Mouse (Mus musculus): ENCODE measurements around the gene Iba57. TPM values are rescaled to one million over a fixed set of nuclear protein-coding genes. Genes with fewer than 3 reads are reported as not detected.
"Not testable (repeated sequence)": the region's sequence is repeated elsewhere in the genome, so short reads cannot be mapped to it uniquely, and the experiment has no call there.

The Iba57 gene
- total RNA-seq (2021), result 10 to 100 TPM; 19.6 to 19.8 TPM
- long read RNA-seq, experiment 1, full-length matches to known transcripts, result 11 of 35 reads
- long read RNA-seq, experiment 1, partial matches to known transcripts, result 21 of 35 reads
- long read RNA-seq, experiment 1, other reads (novel, unspliced or antisense), result 3 of 35 reads
- long read RNA-seq, experiment 2, full-length matches to known transcripts, result 3 of 8 reads
- long read RNA-seq, experiment 2, partial matches to known transcripts, result 1 of 8 reads
- long read RNA-seq, experiment 2, other reads (novel, unspliced or antisense), result 4 of 8 reads

DNA sequence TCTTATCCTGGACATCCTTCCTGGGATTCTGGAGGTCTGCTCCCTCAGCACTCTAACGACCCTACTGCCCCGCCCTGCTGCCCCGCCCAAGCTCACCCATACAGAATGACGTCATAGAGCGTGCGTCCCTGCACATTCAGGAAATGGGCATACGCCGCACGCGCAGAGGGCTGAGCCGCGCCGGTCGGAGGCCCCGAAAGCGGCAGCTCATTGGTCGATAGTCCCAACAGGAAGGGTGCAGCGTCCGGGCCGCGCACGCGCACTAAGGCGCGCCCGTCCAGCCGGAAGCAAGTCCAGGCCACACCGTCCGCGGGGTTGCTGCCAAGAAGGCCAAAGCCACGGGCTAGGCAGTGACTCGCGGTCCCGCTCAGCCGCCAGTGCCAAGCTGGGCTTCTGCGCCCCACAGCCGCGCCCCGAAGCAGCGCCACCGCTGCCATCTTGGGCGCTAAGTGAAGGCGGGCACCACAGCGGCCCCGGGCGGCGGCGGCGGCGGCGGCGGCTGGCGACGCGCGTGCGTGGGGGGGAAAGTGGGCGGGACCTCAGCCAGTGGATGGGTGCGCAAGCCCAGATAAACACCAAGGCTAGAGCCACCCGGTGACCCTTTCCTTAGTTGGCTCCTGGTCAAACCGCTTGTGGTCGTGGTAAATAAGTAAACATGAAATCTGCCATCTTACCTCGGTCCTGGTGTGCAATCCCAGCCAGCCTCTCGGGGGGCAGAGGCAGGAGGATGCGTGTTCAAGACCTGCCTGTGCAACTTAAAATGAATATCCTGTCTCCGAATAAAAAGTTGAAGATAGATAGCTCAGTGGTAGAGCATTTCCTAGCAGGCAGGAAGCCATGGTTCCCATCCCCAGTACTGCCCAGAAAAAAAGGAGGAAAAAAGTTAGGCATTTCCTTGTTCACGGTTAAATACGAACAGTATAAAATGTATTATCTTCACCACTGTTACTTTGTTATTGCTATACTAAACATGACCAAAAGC lies at the start of gene Iba57:
Iba57 (minus strand) TSS at position 485 of the 982 bp plus-strand sequence.
- DNase-seq, result peak; percentile 97

DNA sequence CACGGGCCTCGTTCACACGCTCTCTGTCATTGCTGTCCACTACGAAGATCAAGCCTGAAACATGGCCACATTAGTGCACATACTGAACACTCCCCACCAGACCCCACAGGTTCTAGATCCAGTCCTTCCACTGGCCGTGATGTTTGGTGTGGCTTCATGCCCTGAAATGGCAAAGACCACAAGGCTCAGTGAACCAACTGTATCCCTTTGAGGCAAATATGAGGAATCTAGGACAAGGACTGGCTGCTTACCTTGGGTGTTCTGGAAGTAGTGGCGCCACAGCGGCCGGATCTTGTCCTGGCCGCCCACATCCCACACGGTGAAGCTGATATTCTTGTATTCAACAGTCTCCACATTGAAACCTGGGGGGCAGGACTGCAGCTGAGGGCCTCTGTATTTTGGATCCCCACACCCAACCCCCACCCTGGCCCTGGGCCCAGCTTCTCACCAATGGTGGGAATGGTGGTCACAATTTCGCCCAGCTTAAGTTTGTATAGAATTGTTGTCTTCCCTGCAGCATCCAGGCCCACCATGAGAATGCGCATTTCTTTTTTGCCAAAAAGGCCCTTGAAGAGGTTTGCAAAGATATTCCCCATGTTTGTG lies 49.5 kb upstream of the Iba57 start:
- DNase-seq, result no peak

DNA sequence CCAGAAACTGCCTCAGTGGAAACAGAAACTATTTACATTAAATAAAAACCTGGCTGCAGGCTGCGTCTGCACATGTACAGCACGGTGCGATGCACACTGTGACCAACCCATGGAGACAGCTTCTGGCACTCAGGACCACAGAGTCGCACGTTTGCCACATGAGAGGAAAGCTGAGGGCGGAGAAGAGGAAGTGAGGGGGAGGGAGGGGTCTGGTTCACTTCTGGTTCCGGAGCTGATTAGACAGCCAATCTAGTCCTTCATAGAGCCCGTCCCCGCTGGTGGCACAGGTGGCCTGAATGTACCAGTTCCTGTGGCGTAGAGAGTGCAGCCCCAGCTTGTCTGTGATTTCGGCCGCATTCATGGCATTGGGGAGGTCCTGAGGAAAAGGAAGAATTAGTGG lies 48.8 kb upstream of the Iba57 start:
- not testable (repeated sequence) for DNase-seq

DNA sequence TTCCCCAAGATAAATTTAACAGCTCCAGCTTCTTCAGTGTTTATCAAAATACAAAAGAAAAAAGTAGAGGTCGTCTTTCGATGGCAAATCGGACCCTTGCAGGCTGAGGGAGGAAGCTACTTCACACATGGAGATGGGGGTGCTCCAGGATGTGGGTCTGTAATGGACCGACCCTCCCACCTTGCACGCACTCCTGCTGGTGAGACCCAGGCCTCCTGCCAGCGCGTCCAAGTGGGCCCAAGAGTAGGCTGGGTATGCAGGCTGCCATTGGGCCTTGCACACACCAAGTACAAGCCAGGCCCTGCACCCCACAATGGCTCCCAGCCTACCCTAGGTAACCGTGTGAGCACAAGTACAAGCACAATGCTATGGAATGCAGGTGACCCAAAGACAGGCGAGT lies 48.0 kb upstream of the Iba57 start:
- DNase-seq, result not testable (repeated sequence)

DNA sequence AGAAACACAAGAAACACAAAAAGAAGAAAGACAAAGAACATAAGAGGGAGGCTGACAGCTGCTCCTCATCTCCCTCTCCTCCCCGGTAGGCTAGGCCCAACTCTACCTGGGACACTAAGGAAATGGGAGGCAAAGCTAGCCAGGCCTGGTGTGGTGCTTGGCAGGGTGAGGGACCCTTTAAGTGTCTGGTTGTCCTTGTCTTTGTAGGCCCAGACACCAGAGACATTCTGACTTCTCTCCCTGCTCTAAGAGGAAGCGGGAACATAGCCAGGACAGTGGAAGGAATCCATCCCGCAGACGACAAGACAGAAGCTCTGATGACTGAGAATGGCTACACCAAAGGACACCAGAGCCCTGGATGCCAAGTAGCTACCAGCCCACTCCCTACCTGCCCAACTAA lies 46.5 kb upstream of the Iba57 start:
- DNase-seq, result no peak

DNA sequence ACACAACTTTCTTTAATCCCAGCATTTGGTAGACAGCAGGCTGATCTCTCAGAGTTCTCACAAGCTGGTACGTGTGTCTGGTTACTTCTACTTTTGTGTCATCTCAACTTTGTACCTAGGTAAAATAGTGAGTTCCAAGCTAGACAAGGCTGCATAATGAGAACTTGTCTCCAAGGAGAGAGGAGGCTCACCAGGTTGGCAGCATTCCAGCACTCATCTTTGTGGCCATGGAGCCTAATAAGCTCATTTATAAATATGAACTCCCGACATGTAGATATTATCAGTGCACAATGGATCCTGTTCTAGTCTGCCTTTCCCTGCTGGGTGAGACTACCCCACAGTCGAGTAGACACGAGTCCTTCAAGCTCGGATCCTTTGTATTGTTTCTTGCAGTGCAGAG lies 46.0 kb upstream of the Iba57 start:
- peak; percentile 50 for DNase-seq

DNA sequence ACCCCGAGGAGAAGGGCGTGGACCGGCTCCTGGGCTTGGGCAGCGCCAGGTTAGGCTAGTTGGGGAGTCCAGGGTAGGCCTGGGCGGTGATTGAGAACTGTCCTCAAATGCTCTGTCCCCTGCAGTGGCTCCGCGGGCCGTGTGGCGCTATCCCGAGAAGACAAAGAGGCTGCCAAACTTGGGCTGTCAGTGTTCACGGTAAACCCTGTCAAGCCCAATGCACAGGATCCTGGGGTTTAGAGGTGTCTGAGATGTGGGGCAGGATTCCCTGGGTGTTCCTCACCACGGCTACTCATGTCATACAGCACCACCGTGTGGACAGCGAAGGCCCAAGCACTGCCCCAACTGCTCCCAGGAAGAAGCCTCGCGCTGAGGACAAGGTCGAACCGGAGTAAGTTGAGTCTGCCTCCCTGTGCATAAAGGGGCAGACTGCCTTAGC lies 45.5 kb upstream of the Iba57 start:
- peak; percentile 82 for DNase-seq

DNA sequence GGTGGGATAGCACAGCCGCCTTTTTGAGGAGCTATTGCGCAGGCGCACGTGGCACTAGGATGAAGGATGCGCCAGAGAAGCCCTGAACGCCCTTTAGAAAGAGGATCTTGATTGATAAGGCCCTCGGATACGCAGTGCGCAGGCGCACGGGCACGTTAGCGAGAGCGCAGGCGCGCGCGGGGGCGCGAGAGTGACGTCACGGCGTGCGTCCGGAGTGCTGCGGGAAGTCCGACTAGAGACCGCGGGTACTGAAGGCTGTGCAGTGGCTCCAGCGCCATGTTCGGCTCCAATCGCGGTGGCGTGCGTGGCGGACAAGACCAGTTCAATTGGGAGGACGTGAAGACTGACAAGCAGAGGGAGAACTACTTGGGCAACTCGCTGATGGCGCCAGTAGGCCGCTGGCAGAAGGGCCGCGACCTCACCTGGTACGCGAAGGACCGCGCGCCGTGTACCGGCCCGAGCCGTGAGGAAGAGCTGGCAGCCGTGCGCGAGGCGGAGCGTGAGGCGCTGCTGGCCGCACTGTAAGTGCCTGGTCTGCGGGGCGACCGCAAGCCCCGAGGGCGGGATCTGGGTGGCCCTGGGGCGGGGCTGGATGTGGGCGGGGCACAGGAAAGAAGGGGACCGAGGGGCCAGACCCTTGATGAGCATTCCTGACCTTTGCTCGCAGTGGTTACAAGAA lies 44.8 kb upstream of the Iba57 start, which contains the start of gene 2310033P09Rik:
2310033P09Rik (plus strand) TSS at position 169 of the 679 bp plus-strand sequence.
- DNase-seq, result peak; percentile 95

DNA sequence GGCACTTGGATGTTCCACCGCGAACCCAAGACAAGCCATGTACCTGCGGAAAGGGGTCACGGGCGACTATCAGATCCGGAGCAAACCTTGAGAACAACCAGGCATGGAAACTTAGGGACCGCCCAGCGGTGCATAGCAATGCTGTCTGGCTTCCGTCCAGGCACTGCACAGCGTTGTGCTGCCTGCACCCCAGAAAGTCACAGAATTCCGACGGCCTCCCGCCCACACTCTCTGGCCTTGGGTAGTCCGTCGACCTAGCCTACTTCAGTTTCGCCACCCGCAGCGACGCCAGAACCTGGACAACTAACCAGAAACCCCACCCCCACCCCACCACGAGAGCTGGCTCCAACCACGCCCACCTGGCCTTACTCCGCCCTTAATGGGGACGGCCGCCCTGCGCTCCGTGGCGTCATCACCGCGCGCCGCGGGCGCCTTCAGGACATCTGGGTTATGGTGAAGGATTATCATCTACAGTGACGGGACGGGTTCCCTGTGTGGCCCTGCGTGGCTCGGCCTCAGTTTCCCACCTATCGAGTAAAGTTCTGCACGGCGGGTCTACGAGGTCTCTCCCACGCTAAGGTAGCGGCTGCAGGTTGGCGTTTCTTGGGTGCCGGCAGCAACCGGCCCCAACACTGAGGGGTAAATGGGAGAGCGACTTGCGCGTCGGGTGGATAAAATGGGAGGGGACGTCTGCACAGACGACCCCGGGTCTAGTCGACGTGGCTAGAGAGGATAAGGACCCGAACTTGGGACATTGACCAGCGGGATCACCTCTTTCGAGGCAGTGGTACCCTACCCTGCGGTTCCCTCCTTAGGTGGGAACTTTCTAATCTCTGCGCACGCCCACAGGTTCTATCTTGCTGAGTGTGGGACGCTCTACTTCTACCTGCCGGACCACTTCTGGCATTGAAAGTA lies 38.8 kb upstream of the Iba57 start, which contains the start of gene Mrpl55:
Mrpl55 (plus strand) TSS at position 406 of the 915 bp plus-strand sequence.
- peak; percentile 97 for DNase-seq

DNA sequence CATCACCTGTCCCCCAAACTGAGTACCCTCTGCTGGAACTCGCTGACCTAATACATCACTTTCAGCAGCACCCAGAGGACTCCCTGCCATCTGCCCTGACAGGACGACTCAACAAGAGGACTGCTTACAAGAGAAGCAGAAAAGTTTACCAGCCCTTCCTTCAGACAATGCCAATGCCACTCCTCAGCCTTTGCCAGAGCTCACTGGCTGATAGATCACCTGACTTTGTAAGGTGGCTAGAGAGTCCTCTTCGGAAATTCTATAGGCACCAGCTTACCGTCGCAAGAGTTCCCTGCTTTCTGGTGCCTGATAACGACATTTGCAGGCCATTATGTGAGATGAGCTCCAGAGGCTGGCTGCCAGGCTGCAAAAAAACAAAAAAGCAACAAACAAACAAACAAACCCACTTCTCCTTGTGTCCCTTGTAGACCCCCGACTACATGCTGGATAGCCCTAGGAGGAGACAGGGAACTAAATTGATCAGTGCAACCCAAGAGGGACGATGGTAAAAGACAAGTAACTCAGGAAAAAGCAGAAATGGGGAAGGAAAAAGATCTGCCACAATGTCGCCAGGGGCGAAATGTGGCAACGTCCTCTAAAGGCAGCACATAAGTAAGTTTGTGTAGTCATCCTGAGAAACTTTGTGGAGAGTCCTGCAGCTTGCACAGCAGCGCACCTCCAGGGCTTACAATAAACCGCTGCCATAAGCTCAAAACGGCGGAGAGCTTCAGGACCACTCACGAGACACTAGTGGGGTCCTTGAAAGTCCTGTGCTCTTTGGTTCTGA lies 37.9 kb upstream of the Iba57 start:
- no peak for DNase-seq

DNA sequence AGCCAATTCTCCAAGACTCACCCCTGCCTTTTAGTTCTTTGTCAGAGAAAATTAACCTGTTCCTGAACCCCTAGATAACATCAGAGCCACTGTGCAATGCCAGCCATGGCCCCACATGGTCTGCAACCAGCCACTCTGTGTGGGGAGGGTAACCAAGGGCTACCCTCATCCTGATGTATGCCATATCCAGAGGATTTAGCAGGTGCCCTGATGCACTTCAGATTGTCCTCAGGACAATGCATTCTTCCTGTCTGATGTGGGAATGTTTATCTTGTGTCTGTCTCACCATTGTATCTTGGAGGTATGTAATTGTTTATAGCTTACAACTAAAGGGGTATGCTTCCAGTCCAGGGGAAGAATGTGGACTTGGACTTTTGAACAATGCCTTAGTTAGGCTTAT lies 32.7 kb upstream of the Iba57 start:
- DNase-seq, result no peak

DNA sequence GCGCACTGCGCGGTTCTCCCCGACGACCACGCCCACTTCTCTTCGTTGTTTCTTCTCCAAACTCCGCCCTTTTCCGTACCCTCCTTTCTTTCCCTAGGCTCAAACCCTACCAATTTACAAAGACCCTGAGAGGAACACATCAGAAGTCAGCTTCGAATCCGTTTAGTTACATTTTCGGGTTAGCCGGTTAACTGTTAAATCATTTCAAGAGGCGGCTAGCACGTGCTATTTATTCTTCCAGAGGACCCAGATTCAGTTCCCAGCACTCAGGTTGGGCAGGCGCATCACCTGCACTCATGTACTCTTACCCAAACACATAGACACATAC lies 28.5 kb upstream of the Iba57 start, which contains the start of gene Guk1:
Guk1 (minus strand) TSS at position 154 of the 328 bp plus-strand sequence.
- no peak for DNase-seq

DNA sequence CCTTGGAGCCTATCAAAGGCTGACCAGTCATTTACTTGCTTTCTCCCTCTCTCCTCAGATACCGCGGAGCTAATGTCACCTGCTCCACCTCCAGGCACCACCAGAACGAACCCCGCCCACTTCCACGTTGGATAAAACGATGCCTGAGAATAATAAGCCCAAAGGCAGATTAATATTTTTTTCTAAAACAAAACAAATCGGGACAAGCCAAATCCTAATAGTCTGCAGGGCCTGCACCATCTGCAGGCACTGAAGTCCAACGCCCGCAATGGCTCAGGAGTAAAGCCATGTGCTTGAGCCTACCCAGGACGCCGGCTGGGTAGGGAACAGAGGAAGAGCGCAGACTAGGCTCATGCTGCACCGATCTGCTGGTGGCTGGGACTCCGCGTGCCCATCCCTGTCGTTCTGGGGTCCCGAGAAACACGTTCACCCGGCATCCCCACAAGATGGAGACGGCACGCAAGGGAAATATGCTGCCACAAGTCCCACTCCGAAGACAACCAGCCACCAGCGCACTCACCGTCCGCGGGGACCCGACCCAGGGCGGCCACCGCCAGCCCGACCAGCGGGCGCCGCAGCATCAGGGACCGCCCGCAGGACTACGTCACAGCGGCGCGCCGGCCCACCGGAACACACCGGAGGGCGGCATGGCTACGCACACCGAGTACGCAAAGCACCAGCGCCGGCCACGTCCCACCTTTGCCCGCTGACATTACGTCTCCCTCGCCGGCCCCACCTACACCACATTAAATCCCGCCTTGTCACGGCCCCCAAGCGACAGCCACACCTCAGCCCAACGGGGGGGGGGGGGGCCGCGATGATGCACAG lies 27.9 kb upstream of the Iba57 start:
- DNase-seq, result peak; percentile 94

DNA sequence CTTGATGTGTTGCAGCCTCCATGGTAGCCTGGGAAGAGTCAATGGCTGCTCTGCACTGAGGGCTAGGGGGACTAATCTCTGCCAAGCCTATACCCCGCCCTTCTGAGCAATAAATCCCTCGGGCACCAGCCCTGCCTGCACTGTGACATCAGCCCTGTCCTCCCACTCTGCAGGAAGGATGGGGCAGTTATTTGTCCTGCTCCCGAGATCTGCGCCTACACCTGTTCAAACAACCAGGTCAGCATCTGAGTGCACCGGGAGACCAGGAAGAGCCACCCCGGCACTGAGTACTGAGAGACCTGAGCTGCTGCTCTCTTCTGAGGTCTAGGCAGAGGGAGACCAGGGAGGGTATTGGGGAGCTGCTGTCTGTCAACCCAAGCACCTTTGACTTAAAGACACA lies 24.2 kb upstream of the Iba57 start:
- DNase-seq, result no peak

DNA sequence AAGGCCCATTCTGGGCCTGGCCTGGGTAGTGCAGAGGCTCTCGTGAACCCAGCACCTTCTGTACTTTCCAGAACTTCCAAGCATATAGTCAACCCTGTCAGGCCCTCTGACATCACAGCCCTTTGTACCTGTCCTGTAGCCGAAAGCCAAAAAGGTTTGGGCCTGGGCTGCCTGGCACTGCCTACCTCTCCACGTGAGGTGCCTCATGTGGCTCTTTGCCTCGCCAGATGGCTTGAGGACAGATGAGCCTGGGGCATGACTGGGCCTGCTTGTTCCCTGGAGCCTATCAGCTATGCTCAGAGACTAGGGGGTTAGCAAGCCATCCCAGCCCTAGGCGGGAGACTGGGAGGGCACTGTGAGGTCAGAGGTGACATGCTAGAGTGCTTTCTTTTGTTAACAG lies 22.0 kb upstream of the Iba57 start:
- no peak for DNase-seq

DNA sequence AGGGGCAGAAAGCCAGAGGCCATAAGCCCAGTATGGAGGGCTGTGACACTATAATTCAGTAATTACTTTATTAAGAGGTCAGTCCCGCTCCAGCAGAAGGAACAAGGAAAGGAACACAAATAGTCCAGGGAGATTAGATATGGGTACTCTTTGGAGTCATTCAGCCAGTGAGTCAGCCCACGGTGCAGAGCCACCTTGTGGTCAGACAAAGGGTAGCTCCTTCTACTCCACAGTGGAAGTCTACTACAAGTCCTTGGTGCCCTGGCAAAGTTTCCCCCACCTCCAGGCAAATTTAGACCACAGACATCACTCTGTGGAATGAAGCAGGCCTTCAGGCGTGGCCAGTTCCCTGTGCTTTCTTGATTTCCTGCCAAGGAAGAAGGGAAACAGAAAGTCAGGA lies 20.3 kb upstream of the Iba57 start:
- DNase-seq, result peak; percentile 72

DNA sequence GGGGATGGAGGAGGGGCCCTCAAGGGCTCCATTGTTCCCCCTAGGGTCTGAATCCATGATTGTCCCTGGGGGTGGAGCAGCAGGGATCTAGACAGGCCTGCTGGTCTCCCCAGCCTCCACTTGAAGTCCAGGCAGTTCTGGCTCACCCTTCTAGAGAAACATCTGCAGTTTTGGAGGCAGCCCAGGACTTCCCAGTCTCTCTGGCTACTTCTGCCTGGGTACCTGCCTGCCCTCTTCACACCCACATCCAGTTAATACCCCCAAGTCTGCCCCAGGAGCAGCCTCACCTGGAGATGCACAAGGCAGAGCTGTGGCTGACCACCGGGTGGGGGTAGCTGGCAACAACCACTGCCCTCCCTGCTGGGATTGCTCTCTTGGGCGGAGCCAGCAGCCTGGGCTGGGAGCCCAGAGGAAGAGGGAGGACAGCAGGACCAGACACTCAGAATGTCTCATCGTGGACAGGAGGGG lies 19.4 kb upstream of the Iba57 start, which contains the start of gene Gjc2:
Gjc2 (minus strand) TSS at position 350 of the 468 bp plus-strand sequence.
- peak; percentile 71 for DNase-seq

DNA sequence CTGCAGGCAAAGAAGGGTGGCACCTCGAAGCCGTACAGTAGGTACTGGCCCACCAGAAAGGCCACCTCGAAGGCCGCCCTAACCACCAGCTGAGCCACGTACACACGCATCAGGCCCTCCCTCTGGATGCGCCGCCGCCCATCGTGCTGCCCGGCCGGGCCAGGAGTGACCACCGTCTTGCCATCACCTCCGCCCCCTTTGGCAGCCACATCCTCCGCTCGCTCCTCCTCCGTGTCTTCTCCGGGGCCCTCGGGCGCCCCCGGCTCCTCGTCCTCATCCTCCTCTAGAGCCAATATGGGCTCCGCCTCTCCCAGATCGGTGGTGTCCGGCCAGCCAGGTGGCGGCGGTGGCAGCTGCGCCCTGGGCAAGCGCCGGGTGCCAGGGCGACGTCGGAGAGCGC lies 13.4 kb upstream of the Iba57 start:
- DNase-seq, result no peak

DNA sequence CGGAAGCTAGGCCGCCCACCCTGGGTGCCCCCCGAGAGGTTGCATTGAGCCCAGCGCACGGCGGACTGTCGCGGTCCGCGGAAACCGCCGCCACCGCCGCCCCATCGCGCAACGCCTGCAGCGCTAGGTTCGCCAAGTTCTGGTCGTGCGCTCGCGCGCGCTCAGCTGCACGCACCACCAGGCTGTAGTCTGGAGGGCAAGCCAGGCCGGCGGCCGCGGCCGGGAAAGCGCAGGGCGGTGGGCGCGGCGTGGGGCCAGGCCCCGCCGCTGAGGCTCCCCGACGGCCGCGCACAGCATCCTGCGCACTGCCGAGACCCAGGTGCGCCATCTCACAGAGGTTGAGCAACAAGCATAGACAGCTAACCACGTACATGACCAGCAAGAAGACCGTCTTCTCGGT lies 12.9 kb upstream of the Iba57 start:
- peak; percentile 31 for DNase-seq
